Mouse (Mus musculus) right cerebral cortex, postnatal 25 days (tissue): Measurements from ENCODE around the gene Abcg8.

Experiments
- DNase-seq: peaks from one replicate; pipeline ENCODE4 v3.0.0; 2022

The Abcg8 gene

DNA sequence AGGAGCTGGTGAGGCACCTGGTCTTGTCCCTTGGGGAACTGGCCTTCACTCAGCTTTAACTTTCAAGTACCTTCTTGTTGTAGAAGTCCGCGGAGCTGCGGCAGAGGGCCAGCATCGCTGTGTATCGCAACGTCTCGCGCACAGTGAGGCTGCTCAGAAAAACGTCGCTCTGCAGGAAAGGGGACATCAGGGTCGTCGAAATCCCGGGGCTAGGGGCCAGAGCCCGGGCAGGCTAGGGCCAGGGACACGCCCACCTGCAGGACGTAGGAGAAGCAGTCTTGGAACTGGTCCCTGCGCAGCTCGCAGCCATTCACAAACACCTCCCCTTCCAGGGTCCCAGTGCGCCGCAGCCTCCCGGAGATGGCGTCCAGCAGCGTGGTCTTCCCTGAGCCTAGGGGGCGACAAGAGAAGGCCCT, at the start of gene Abcg8:
Gene Abcg8, plus strand, starts transcription at position 352 of the 416 bp plus-strand sequence.
- peak; percentile 6 for DNase-seq

DNA sequence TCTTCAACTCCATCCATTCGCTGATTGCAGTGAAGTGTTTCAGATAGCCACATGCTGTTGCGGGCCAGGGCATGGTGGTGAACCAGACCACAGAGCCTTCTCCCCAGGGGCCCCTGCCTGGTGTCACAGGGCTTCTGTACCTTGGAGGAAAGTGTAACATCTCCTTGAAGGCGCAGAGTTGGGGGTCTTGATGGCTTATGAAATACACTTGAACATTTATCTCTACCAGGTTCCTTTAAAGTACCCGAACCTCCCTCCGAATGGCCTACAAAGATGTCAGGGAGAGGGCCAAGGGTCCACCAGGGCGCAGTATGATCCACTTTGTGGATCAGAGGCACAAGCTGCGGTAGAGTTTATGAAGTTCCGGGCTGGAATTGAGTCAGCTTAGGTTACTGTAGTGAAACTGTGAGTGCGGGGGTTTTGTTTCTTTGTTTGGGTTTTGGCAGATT, 49.2 kb upstream of the Abcg8 start:
- DNase-seq, result peak; percentile 13

DNA sequence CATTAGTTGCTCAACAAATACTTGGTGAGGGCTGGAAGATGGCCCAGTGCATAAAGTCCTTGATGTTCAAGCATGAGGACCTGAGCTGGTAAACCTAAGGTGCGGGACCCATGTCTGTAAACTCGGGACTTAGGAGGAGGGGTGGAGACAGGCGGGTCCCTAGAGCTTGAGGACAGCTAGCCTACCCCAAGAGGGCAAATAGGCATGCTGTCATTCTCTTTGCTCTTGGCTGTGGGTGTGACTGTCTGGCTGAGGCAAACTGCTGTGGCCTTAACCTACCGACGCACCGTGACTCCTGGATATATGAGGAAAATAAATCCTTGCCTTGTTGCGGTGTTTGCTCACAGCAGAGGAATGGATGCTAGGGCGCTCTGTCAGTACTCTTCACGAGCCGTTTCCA, 48.4 kb upstream of the Abcg8 start:
- no peak for DNase-seq

DNA sequence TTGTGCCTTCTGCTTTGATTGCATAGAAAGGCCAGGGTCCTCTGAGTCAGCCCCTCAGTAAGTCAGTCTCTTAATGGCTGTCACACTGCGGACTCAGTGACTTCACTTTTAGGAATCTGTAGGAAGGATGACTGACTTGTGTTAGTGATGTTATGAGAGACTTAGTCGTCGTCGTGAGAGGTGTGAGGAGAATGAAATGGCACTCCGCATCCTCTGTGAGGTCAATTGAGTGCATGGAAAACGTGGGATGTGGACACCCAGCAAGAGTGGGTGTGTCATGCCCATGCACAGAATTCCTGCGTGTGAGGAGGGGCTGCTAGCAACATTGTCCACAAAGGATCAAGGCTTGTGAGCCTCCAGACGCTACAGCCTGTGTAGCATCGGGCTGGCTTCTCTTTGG, 47.5 kb upstream of the Abcg8 start:
- no peak for DNase-seq

DNA sequence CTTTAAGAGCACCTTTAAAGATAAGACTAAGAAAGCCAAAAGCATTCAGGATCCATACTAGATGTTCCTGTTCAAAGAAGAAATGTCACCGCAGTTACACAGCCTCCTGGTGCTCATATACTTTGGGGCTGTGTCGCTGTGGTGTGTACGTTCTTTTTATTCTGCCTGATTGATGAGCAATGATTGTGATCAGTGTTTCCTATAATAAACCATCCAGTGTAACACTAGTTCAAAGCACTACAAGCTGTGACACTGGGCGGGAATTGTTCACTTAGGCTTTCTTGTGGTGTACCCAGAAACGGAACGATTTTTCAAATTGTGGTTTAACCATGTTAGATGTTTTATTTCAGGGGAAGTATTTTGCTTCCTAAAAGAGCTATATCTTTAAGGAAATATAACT, 44.3 kb upstream of the Abcg8 start:
- DNase-seq, result no peak

DNA sequence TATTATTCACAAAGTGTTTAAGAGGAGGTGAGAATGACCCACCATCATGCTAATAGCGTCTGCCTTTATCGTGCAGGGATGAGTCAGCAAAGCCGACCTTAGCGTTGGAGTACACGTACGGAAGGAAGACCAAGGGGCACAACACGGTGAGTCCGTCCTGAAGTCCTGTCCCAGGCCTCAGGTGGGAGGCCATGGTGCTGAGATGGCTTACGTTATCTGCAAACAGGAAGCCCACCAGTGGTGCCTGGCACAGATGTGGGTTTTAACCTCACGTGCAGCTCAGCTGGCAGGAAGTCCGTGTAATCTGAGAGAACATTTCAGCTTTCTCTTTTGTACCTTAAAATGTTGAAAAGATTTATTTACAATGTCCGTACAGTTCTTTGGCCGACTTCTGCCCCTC, 42.7 kb upstream of the Abcg8 start:
- DNase-seq, result no peak

DNA sequence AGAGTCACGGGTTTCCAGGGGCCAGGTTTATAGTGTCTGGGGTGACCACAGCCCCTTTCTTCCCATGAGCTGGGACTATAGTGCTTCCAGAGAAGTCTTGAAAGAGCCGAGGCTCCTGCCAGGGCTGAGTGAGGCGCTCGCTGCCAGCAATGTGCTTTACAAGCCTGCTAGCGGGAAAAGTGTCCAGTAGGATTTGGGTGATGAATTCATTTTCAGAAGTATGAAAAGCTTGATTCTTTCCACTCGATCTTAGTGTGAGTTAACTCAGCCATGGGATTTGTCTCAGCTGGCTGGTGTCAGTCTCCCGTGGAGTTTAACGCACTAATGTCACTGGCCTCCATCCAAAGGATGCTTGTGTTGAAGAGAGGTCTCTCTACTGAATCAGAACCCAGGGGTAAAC, 39.8 kb upstream of the Abcg8 start:
- DNase-seq, result no peak

DNA sequence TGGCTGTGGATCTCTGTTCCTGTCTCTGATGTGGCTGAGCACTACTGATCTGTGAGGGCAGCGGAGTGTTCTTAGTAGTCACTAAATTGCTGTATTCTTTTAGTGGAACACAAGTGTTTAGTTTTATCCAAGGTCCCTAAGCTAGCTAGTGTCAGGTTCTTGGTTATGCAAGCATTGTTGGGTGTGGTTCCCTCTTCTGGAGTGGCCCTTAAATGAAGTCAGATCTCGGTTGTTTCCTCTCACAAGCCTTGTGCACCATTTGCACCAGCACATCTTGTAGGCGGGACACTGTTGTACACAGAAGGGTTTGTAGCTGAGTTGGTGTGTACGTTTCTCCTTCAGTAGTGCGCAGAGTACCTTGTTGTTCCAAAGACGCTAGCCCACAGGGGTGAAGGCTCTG, 38.1 kb upstream of the Abcg8 start:
- DNase-seq, result no peak

DNA sequence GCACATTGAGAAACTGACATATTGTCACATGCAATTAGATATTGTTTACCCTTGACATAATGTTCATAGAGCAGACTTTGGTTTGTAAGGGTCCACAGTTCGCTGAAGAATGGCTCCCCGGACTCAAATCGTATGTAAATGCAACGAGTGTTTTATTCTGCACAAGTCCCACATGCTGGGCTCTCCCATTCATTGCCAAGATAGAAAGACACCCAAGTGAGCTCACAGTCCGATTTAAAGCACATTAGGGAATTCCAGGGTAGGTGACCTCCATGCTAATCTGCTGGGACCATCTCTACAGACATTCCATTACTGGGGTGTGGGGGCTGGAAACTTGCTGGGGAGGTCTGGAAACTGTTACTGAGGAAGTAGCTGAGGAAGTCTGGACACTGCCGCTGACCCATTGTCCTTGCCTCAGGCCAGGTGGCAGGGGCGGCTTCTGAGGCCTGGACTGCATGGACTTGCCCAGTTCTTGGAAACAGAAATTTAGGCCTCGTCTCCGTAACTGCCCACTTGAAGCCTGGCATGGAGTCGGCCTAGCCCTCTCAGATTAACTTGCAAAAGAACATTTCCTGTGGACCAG, 36.2 kb upstream of the Abcg8 start:
- DNase-seq, result no peak

DNA sequence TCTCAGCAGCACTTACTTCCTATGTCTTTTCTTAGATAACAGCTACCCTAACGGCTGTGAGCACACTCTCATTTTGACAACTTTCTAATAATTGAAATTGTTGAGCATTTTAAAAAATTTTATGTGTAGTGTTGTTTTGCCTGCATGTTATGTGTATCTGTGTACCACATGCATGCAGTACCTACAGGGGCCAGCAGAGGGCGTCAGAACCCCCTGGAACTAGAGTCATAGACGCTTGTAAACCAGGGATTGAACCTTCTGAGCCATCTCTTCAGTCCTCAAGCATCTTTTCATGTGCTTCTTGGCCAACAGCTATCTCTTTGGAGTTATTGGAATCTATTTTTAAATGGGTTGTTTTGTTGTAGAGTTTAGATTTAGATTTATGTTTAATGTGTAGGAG, 34.2 kb upstream of the Abcg8 start:
- DNase-seq, result peak; percentile 29

DNA sequence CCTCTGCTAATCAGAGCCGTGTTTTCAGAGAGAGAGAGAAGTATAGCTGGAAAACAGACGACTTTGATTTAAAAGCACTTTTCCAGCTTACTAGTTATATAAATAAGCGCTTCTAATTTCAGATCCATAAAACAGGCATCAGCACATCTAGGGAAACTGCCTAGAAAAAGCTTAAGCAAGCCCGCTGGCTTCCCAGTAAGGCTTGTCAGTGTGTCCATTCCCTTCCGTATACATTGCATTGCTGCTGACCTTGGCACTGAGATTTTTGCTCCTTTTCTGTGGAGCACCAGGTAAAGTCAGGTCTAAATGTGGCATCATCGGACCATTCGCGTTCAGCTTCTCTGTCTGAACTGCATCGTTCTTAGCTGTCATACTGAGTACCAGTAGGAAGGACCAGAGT, 33.8 kb upstream of the Abcg8 start:
- DNase-seq, result no peak

DNA sequence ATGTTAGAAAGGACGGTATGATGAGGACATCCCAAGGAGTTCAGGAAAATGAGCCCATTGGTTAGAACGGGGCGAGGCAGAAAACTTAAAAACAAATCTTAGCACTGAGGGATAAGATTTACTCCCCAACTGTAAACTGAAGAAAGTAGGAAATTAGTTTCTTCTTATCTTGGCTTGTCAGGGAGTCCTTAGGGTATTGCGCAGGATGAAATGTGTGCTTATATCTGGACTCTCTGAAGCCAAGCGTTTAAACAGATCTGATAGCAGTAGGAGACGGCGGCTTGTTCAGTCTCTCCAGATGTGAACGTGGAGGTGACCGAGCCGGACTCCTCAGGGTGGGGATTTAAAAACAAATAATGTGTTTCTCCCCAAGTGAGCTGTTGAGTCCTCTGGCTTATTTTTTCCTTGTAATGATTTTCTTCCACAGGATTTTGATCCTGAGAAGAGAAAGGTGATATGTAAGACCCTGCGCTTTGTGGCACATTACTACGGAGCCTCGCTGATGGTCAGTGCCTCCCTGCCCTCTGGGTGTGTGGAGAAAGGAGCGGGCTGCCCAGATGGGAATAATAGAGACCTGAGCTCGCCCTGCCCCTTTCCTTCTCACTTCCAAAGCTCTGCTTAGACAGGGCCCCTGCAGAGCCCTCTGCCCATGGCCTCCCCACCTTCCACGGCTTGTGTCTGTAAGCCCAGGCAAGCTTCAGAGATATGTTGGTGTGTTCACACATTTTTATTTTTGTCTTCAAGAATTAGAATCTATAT, 31.6 kb upstream of the Abcg8 start:
- no peak for DNase-seq

DNA sequence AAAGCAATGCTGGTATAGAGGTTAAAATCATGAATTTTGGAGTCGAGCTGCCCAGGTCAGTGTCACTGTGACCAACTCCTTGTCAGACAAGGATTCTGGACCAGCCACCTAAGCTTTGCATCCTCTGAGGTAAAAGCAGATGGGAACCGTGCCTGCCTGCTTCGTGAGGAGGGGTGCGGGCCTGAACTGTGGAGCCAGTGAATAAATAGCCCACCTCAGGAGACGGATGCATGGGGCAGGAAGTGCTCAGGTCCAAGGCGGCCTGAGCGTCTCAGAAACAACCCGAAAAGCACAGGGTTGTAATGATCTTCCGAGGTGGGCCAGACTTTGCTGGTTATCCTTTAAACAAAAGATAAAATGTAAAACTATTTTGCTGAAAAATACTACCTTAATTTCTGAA, 31.0 kb upstream of the Abcg8 start:
- DNase-seq, result no peak

DNA sequence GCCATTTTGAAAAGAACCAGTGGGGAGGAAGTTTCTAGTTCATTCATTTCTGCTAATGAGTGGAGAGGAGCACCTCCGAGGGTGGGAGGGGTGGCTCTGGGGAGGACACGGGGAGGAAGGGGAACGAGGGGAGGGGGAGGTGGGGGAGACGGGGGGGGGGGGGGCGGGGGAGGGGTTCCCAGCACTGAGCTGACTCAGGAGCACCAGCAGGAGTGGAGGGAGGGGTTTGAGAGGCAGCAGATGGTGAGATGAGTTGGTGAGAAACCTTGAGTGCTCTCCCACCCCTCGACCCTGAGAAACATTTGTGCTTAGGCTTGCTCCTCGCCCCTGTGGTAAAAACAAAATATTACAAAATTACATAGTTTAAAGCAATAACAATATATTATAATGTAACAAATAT, 30.2 kb upstream of the Abcg8 start:
- no peak for DNase-seq

DNA sequence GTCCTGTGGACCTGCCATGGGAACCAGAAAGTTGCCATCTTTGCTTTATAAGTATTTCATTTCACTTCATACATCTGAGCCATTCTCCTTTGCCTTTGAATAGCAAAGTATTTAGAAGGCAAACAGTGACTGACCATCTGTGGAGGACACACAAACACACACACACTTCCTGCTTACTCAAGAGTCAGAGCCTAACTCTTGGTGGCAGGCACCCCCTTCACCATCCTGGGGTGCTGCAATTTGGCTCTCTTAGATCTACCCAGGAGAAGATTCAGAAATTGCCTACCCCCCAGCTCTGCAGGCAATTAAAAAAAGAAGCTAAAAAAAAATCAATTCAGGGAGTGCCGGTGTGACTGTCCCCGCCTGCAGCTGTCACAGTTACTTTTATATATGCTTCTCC, 29.6 kb upstream of the Abcg8 start:
- no peak for DNase-seq

DNA sequence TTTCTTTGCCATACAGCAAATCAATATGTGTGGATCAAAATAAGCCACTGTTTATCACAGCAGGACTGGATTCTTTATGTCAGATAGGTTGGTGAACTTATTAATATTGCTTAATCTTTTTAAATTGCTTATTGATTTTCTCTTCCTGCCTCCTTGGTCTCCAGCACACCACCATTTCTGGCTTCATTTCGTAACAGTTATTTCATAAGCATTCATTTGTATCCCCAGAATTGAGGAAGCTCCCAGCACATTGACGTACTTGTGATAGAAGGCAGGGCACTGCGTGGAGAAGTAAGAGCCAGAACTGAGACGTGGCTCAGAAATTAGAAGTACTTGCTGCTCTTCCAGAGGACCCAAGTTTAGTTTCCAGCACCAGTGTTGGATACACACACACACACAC, 28.5 kb upstream of the Abcg8 start:
- DNase-seq, result no peak

DNA sequence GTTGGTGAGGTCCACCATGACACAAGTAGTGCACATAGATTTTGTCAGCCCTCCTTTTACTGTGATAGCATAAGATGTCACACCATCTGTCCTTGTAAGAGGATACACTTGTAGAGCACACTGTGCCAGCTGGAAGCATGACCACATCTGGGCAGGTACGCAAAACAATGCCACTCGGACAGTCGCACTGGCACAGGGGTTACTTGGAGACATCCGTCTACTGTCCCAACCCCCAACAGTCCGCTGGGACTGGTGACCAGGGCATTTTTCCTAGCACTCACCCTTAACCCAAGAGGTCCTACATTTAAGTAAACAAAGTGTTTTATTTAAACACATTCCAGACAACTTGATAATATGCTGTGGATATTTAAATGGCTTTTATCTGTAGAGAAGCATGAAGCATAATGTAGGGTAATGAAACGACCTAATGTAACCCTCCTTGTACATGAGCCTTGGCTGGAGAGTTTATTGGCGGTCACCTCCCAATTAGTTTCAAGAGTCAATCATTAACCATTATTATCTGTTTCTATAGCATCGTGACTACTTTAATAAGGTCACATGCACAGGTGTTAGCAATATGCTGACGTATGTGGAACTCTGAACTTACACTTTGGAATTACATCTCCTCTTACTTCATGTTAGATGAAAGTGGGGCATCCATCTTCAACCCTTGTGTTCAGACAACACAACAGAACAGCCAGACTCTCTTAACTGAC, 25.6 kb upstream of the Abcg8 start:
- DNase-seq, result no peak

DNA sequence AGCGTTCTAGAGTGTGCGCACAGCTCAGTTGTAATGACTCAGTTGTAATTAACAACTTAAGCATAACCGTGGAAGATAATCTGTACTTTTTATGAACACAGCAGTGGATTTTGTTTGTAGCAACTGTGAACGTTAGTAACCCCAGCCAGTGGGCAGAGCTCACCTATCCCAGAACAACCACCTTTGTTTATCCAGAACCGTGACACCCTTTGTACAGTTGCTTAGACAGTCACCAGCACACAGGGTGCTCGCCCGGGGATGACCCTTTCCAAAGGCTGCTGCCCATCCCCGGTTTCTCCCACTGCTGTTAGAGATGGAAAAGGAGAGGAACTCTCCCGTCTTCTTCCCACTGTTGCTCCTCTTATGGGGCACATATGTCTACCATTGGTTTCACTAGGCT, 22.6 kb upstream of the Abcg8 start:
- no peak for DNase-seq

DNA sequence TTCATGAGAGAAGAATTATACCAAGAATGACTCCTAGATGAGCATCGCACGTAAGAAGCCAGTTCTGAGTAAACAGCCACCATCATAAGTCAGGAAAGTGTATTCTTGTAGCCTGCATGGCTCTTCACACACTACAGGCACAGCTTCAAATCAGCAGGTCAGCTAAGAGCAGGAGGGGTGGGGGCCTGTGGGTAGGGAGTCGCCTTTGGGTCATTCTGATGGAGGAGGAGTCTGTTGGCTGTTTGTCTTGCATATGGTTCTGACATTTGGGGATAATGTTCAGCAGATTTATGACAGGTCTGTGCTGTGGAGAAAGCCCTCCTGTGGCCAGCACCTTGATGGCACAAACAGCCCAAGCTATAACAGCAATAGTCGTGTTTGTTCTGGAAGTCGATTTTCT, 19.9 kb upstream of the Abcg8 start:
- DNase-seq, result no peak

DNA sequence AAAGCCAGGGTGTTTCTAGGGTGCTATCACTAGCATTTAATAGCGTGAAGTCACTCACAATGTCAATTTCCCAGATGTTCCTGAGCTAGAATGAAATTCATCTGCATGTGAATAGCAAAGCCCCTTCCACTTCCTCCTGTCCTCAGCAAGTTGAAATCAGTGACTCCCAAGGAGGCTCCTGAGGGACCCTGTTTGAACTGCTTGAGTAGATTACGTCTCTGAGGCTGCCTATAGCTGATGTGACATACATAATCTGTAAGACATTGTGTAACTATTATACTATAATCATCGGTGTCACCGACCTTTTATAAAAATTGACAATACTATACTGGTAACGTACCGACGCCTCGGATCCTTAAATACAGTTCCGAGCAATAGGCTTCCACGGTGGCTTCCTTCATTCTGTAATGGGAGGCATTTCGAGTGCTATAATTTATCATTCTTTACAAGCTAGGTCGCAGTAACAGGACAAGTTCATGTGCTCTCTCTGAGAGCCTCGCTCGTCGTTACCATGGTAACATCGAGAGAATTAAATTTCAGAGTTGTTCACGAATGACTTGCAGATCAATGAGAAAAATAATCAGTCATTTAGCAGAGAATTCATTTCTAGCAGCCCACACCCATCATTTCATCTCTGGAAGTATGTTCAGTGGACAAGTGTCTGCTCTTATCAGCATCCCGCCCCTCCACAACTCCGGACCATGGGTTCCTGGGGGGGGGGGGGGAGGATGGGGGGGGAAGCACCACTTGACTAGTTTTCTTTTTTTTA, 19.3 kb upstream of the Abcg8 start:
- DNase-seq, result no peak

DNA sequence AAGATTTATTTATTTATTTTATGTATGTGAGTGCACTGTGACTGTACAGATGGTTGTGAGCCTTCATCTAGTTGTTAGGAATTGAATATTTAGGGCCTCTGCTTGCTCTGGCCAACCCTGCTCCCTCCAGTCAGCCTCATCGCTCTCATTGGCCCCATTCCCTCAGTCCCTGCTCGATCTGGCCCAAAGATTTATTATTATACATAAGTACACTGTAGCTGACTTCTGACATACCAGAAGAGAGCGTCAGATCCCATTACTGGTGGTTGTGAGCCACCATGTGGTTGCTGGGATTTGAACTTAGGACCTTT, 18.7 kb upstream of the Abcg8 start:
- no peak for DNase-seq

DNA sequence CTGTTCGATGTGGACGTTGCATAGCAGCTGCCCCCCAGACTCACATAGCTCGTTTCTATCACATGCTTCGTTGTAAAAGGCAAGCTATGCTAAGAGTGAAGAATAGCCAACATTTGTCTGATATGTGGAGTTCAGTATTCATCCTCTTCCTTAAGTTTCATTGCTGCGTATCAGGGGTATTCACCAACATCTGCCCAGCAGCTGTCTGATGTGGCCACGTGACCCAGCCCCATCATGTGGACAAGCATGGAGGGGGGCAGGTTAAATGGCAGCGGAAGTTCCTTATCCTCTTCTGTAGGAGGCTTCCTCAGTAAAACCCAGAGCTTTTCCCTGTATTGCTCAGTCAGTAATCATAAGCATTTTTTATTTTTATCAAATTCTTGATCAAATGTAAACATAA, 18.3 kb upstream of the Abcg8 start:
- no peak for DNase-seq

DNA sequence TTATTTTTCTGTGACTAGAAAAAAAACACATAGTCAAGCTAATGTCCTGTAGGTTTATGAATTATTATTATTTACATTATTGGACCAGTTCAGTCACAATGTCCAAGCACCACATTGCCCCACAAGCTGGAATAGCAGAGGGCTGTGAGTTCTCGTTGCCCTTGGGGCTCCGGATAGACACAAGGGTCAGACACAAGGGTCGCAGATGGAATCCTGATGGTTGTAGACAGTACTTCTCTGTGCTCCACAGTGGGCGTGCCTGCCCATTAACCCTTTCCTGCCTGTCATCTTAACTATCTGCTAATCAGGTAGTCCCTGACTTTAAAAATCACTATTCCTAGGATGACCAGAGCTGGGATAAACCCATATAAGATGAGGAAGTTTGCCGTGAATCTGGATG, 17.9 kb upstream of the Abcg8 start:
- DNase-seq, result no peak

DNA sequence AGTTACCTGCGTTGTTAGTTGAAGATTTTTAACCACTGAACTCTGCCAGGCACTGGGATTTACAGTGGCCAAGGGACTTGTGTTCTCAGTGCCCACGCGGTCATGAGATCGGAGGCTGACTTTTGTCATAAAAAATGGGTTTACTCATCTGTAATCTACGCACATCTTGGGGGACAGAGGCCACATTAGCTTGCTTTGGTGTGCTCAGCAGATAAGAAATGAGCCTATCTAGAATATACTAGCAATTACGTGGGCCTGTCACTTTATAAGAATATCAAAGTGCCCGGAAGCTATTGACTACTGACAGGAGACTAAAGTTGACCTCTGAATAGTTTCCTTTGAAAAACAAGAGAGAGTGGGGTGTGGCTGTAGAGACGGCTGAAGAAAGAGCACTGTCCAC, 17.2 kb upstream of the Abcg8 start:
- no peak for DNase-seq
